Mouse (Mus musculus) liver, postnatal 0 days (tissue): ENCODE measurements at regions not wholly inside any gene's neighbourhood (a gene's known extent, or its start where the extent isn't known, plus 50 kb on each side); places are given as distances from the start of the nearest gene placed in this dataset.

ENCODE experiments used
- ATAC-seq: fragments of 200-750 bp; cut with Nextera tagmentation; 2 replicates; pipeline ENCODE4 v1.8.0; 2017; ENCODE audit warnings: mild to moderate bottlenecking, moderate library complexity
- DNase-seq: peaks from one replicate; pipeline ENCODE4 v3.0.0-alpha.2; 2016
- H3K27ac ChIP-seq: fragments of 300-500 bp; sonication (generic); 2 replicates; pipeline ENCODE4 v1.5.1; 2014; ENCODE audit warnings: antibody characterized with exemption, moderate library complexity, mild to moderate bottlenecking, low read depth
- H3K27me3 ChIP-seq: fragments of 300-500 bp; sonication (generic); 2 replicates; pipeline ENCODE4 v1.6.1; 2014; ENCODE audit warnings: low read length, control low read depth, mixed read lengths; ENCODE audit not compliant: insufficient read depth
- H3K36me3 ChIP-seq: fragments of 300-500 bp; sonication (generic); replicated peaks from 2 replicates; pipeline ENCODE4 v1.6.1; 2014; ENCODE audit warnings: mild to moderate bottlenecking, control low read depth, low read length, moderate library complexity, mixed read lengths; ENCODE audit not compliant: insufficient read depth
- H3K4me1 ChIP-seq: fragments of 300-500 bp; sonication (generic); 2 replicates; pipeline ENCODE4 v1.6.1; 2014; ENCODE audit warnings: antibody characterized with exemption, mild to moderate bottlenecking, control low read depth; ENCODE audit not compliant: insufficient read depth
- H3K4me2 ChIP-seq: fragments of 300-500 bp; sonication (generic); 2 replicates; pipeline ENCODE4 v1.6.1; 2014; ENCODE audit warnings: low read depth, mild to moderate bottlenecking, low read length, moderate library complexity, mixed read lengths
- H3K4me3 ChIP-seq: fragments of 300-500 bp; sonication (generic); 2 replicates; pipeline ENCODE4 v1.5.1; 2014; ENCODE audit warnings: low read depth, low read length
- H3K9ac ChIP-seq: fragments of 300-500 bp; sonication (generic); replicated peaks from 2 replicates; pipeline ENCODE4 v1.6.1; 2014; ENCODE audit warnings: mild to moderate bottlenecking, moderate library complexity
- H3K9me3 ChIP-seq: fragments of 300-500 bp; sonication (generic); 2 replicates; pipeline ENCODE4 v1.6.1; 2016; ENCODE audit warnings: mild to moderate bottlenecking, control low read depth, low read length, mixed read lengths
- CTCF ChIP-seq: sonication (generic); IDR thresholded peaks from 2 replicates; pipeline ENCODE4 v1.5.1; 2016; ENCODE audit warnings: antibody characterized with exemption, low read depth
- EP300 ChIP-seq: IDR thresholded peaks from 2 replicates; pipeline ENCODE4 v1.6.1; 2016; ENCODE audit warnings: antibody characterized with exemption, low read depth, mild to moderate bottlenecking
- WGBS: fragments of 180-500 bp; shearing (Covaris S2); extraction: QIAGEN DNeasy Blood & Tissue Kit; methylation state at CpG from one replicate; pipeline ENCODE4 v1.1.7; 2014; ENCODE audit not compliant: insufficient replicate concordance; 5-methylcytosine and 5-hydroxymethylcytosine counted together

GRCm38 (mm10) chr3:82207321-82207720 is 61.7 kb upstream of the Gucy1a1 start:
- Histone ChIP-seq H3K4me3 (no peak overlapping the region), H3K4me1 (no peaks in the 10 kb centered on the region), H3K9me3 (no peaks in the 10 kb centered on the region), H3K4me2 (no peak overlapping the region), H3K27me3 (no peaks in the 10 kb centered on the region), H3K9ac (no peak overlapping the region), H3K36me3 (no peaks in the 10 kb centered on the region), H3K27ac (no peak overlapping the region)
- ATAC-seq (no peak), DNase-seq (no peak)
- 74% methylated on average over 5 of the region's 5 CpGs for WGBS
- no peak for TF ChIP-seq CTCF
- TF ChIP-seq EP300, result no peak
